Mouse (Mus musculus): ENCODE measurements at regions not wholly inside any gene's neighbourhood (a gene's known extent, or its start where the extent isn't known, plus 50 kb on each side); places are given as distances from the start of the nearest gene placed in this dataset.

GRCm38 (mm10) chr14:39956588-39956987 lies 483.7 kb upstream of the Nrg3 start:
- no peaks in the 10 kb centered on the region for H3K36me3 ChIP-seq (ENCODE audit: control insufficient read depth, insufficient read depth, low read length)
- H3K4me1 ChIP-seq (replicated peaks; ENCODE audit: control insufficient read depth, insufficient read depth, low read length) = no peaks in the 10 kb centered on the region
- H3K27ac ChIP-seq (ENCODE audit: low read depth, low read length) = no peak overlapping the region
- ATAC-seq (ENCODE audit: low FRiP score) (no peak), DNase-seq (ENCODE audit: low spot score) (no peak)
- no peaks in the 10 kb centered on the region for H3K27me3 ChIP-seq (ENCODE audit: control insufficient read depth, insufficient read depth, low read length)
- no peak overlapping the region for H3K4me2 ChIP-seq (replicated peaks; ENCODE audit: low read depth, low read length)
- H3K9ac ChIP-seq (ENCODE audit: low read depth, low read length) = no peak overlapping the region
- no peak overlapping the region for H3K4me3 ChIP-seq (ENCODE audit: low read depth, low read length)
- 51% methylated on average over 4 of the region's 4 CpGs for WGBS
- no peaks in the 10 kb centered on the region for H3K9me3 ChIP-seq (ENCODE audit: control insufficient read depth, low read length)

DNA sequence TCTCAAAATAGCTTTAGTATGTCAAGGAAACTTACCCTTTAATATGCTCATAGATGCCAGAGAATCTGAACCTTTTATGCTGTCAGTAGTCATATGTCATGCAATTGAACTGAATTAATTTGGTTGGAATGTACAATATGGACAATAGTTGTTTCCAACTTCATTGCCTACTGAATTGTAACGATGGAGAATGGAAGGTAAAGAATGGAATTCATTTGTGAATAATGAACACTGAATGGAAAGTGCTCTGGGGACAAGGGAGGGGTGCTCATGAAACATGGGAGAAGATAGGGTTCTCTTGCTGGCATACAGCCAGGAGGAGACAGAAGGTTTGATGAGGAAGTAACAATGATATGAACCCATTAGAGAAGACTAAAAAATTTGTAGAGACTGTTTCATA lies 471.8 kb upstream of the Nrg3 start:
- WGBS = 76% methylated on average over 1 of the region's 1 CpGs
- no peak overlapping the region for H3K27ac ChIP-seq (ENCODE audit: low read depth, low read length)
- peak; percentile 1 for DNase-seq (ENCODE audit: low spot score)
- H3K9me3 ChIP-seq (ENCODE audit: control insufficient read depth, low read length) = no peaks in the 10 kb centered on the region
- H3K4me3 ChIP-seq (ENCODE audit: low read depth, low read length) = no peak overlapping the region
- H3K4me1 ChIP-seq (replicated peaks; ENCODE audit: control insufficient read depth, insufficient read depth, low read length) = no peaks in the 10 kb centered on the region
- H3K4me2 ChIP-seq (replicated peaks; ENCODE audit: low read depth, low read length) = no peak overlapping the region
- no peak overlapping the region for H3K9ac ChIP-seq (ENCODE audit: low read depth, low read length)
- no peaks in the 10 kb centered on the region for H3K36me3 ChIP-seq (ENCODE audit: control insufficient read depth, insufficient read depth, low read length)
- ATAC-seq (ENCODE audit: low FRiP score) = no peak
- no peaks in the 10 kb centered on the region for H3K27me3 ChIP-seq (ENCODE audit: control insufficient read depth, insufficient read depth, low read length)
